Mouse (Mus musculus) retina, postnatal 1 day (tissue): ENCODE measurements around the gene Zfp781.
"Not testable (repeated sequence)": the region's sequence is repeated elsewhere in the genome, so short reads cannot be mapped to it uniquely, and the experiment has no call there.

Source experiments
- DNase-seq: peaks from one replicate; pipeline ENCODE4 v3.0.0-alpha.2; 2012

Zfp781 gene

GRCm38 (mm10) chr10:81929842-81930743 lies at the start of gene Zfp781:
Gene Zfp781 (minus strand): TSS chr10:81930480.
- DNase-seq = not testable (repeated sequence)

GRCm38 (mm10) chr10:81978365-81979003 lies 48.2 kb upstream of the Zfp781 start:
- not testable (repeated sequence) for DNase-seq

- not testable (repeated sequence) for DNase-seq
Observed at GRCm38 (mm10) chr10:81930744-81931118, 451 bp upstream of the Zfp781 start.

- not testable (repeated sequence) for DNase-seq
Observed at GRCm38 (mm10) chr10:81863409-81864407, 66.6 kb downstream of the Zfp781 start, which contains the start of gene Gm32687. Gene Gm32687 (plus strand): TSS chr10:81863934.
